Mouse (Mus musculus): ENCODE results near the gene Siah3. TPM values are rescaled to one million over a fixed set of nuclear protein-coding genes. Genes with fewer than 3 reads are reported as not detected.

Gene Siah3
- polyA plus RNA-seq, 1 experiment from 2014 or later, result 5.6 TPM

- H3K4me1 ChIP-seq (ENCODE audit: control insufficient read depth, insufficient read depth, low read length), result peaks cover 3% of the 10 kb centered on the region; the same call in 1 of the 2 replicates
- no peak overlapping the region for H3K27ac ChIP-seq (replicated peaks; ENCODE audit: low read depth, low read length)
- WGBS, result 64% methylated on average over 9 of the region's 9 CpGs
- no peaks in the 10 kb centered on the region for H3K27me3 ChIP-seq (ENCODE audit: control insufficient read depth, insufficient read depth, low read length)
- H3K9ac ChIP-seq (replicated peaks; ENCODE audit: low read length), result no peak overlapping the region
- DNase-seq (peak; percentile 42), ATAC-seq (ENCODE audit: low FRiP score, low TSS enrichment) (0 out of 2 replicates have a peak, but pooled peaks have one; percentile 34)
- no peaks in the 10 kb centered on the region for H3K9me3 ChIP-seq (ENCODE audit: control insufficient read depth, low read length)
- H3K4me2 ChIP-seq (ENCODE audit: low read length), result no peak overlapping the region
- no peaks in the 10 kb centered on the region for H3K36me3 ChIP-seq (ENCODE audit: control insufficient read depth, insufficient read depth, low read length)
- no peak overlapping the region for H3K4me3 ChIP-seq (replicated peaks; ENCODE audit: low read depth, low read length)
Measured at GRCm38 (mm10) chr14:75473061-75473930, 17.5 kb downstream of the Siah3 start.

GRCm38 (mm10) chr14:75475887-75476286 lies 20.1 kb downstream of the Siah3 start:
- H3K9me3 ChIP-seq (ENCODE audit: control insufficient read depth, low read length), result no peaks in the 10 kb centered on the region
- H3K27ac ChIP-seq (replicated peaks; ENCODE audit: low read depth, low read length), result no peak overlapping the region
- H3K4me3 ChIP-seq (replicated peaks; ENCODE audit: low read depth, low read length), result no peak overlapping the region
- no peak overlapping the region for H3K4me2 ChIP-seq (ENCODE audit: low read length)
- ATAC-seq (ENCODE audit: low FRiP score, low TSS enrichment) (no peak), DNase-seq (no peak)
- 95% methylated on average over 2 of the region's 2 CpGs for WGBS
- no peaks in the 10 kb centered on the region for H3K36me3 ChIP-seq (ENCODE audit: control insufficient read depth, insufficient read depth, low read length)
- H3K4me1 ChIP-seq (ENCODE audit: control insufficient read depth, insufficient read depth, low read length), result peaks cover 3% of the 10 kb centered on the region; the same call in 1 of the 2 replicates
- H3K27me3 ChIP-seq (ENCODE audit: control insufficient read depth, insufficient read depth, low read length), result no peaks in the 10 kb centered on the region
- H3K9ac ChIP-seq (replicated peaks; ENCODE audit: low read length), result no peak overlapping the region

- Histone ChIP-seq H3K4me2 (ENCODE audit: low read length) (no peak overlapping the region), H3K27me3 (ENCODE audit: control insufficient read depth, insufficient read depth, low read length) (no peaks in the 10 kb centered on the region), H3K36me3 (ENCODE audit: control insufficient read depth, insufficient read depth, low read length) (no peaks in the 10 kb centered on the region), H3K9me3 (ENCODE audit: control insufficient read depth, low read length) (no peaks in the 10 kb centered on the region), H3K27ac (replicated peaks; ENCODE audit: low read depth, low read length) (peak overlapping the region; percentile 42; the same call in 1 of the 2 replicates), H3K4me1 (ENCODE audit: control insufficient read depth, insufficient read depth, low read length) (no peaks in the 10 kb centered on the region), H3K9ac (replicated peaks; ENCODE audit: low read length) (no peak overlapping the region), H3K4me3 (replicated peaks; ENCODE audit: low read depth, low read length) (no peak overlapping the region)
- DNase-seq, result no peak
- WGBS, result 80% methylated on average over 15 of the region's 15 CpGs
- ATAC-seq (ENCODE audit: low FRiP score, low TSS enrichment), result no peak
Measured at GRCm38 (mm10) chr14:75482231-75483175, 26.7 kb downstream of the Siah3 start.

GRCm38 (mm10) chr14:75483176-75483546 lies 27.4 kb downstream of the Siah3 start:
- Histone ChIP-seq H3K27me3 (ENCODE audit: control insufficient read depth, insufficient read depth, low read length) (no peaks in the 10 kb centered on the region), H3K9ac (replicated peaks; ENCODE audit: low read length) (no peak overlapping the region), H3K4me3 (replicated peaks; ENCODE audit: low read depth, low read length) (no peak overlapping the region), H3K27ac (replicated peaks; ENCODE audit: low read depth, low read length) (no peak overlapping the region), H3K4me2 (ENCODE audit: low read length) (no peak overlapping the region), H3K4me1 (ENCODE audit: control insufficient read depth, insufficient read depth, low read length) (no peaks in the 10 kb centered on the region), H3K36me3 (ENCODE audit: control insufficient read depth, insufficient read depth, low read length) (no peaks in the 10 kb centered on the region), H3K9me3 (ENCODE audit: control insufficient read depth, low read length) (no peaks in the 10 kb centered on the region)
- DNase-seq (peak; percentile 35), ATAC-seq (ENCODE audit: low FRiP score, low TSS enrichment) (no peak; the same call in 1 of the 2 replicates)
- 76% methylated on average over 6 of the region's 6 CpGs for WGBS

GRCm38 (mm10) chr14:75487932-75488331 lies 32.1 kb downstream of the Siah3 start:
- H3K27me3 ChIP-seq (ENCODE audit: control insufficient read depth, insufficient read depth, low read length), result no peaks in the 10 kb centered on the region
- ATAC-seq (ENCODE audit: low FRiP score, low TSS enrichment), result no peak
- 76% methylated on average over 7 of the region's 7 CpGs for WGBS

GRCm38 (mm10) chr14:75493555-75494194 lies 37.9 kb downstream of the Siah3 start:
- H3K27ac ChIP-seq (replicated peaks; ENCODE audit: low read depth, low read length), result no peak overlapping the region
- no peak overlapping the region for H3K9ac ChIP-seq (replicated peaks; ENCODE audit: low read length)
- H3K27me3 ChIP-seq (ENCODE audit: control insufficient read depth, insufficient read depth, low read length), result no peaks in the 10 kb centered on the region
- H3K4me3 ChIP-seq (replicated peaks; ENCODE audit: low read depth, low read length), result no peak overlapping the region
- ATAC-seq (ENCODE audit: low FRiP score, low TSS enrichment) (no peak), DNase-seq (no peak)
- H3K4me1 ChIP-seq (ENCODE audit: control insufficient read depth, insufficient read depth, low read length), result no peaks in the 10 kb centered on the region
- H3K4me2 ChIP-seq (ENCODE audit: low read length), result no peak overlapping the region
- H3K36me3 ChIP-seq (ENCODE audit: control insufficient read depth, insufficient read depth, low read length), result no peaks in the 10 kb centered on the region
- WGBS, result 89% methylated on average over 14 of the region's 14 CpGs
- no peaks in the 10 kb centered on the region for H3K9me3 ChIP-seq (ENCODE audit: control insufficient read depth, low read length)

More at GRCm38 (mm10) chr14:75487932-75488331, 32.1 kb downstream of the Siah3 start:
- no peak overlapping the region for H3K9ac ChIP-seq (replicated peaks; ENCODE audit: low read length)
- no peak overlapping the region for H3K4me2 ChIP-seq (ENCODE audit: low read length)
- no peak overlapping the region for H3K27ac ChIP-seq (replicated peaks; ENCODE audit: low read depth, low read length)
- no peaks in the 10 kb centered on the region for H3K36me3 ChIP-seq (ENCODE audit: control insufficient read depth, insufficient read depth, low read length)
- DNase-seq, result no peak
- no peaks in the 10 kb centered on the region for H3K4me1 ChIP-seq (ENCODE audit: control insufficient read depth, insufficient read depth, low read length)
- H3K4me3 ChIP-seq (replicated peaks; ENCODE audit: low read depth, low read length), result no peak overlapping the region
- H3K9me3 ChIP-seq (ENCODE audit: control insufficient read depth, low read length), result no peaks in the 10 kb centered on the region

GRCm38 (mm10) chr14:75494926-75495325 lies 39.1 kb downstream of the Siah3 start:
- no peak overlapping the region for H3K4me2 ChIP-seq (ENCODE audit: low read length)
- H3K27me3 ChIP-seq (ENCODE audit: control insufficient read depth, insufficient read depth, low read length), result no peaks in the 10 kb centered on the region
- no peak overlapping the region for H3K9ac ChIP-seq (replicated peaks; ENCODE audit: low read length)
- no peak overlapping the region for H3K27ac ChIP-seq (replicated peaks; ENCODE audit: low read depth, low read length)
- no peaks in the 10 kb centered on the region for H3K36me3 ChIP-seq (ENCODE audit: control insufficient read depth, insufficient read depth, low read length)
- H3K4me3 ChIP-seq (replicated peaks; ENCODE audit: low read depth, low read length), result no peak overlapping the region
- H3K4me1 ChIP-seq (ENCODE audit: control insufficient read depth, insufficient read depth, low read length), result no peaks in the 10 kb centered on the region
- ATAC-seq (ENCODE audit: low FRiP score, low TSS enrichment) (no peak), DNase-seq (no peak)
- WGBS, result 25% methylated on average over 6 of the region's 6 CpGs
- H3K9me3 ChIP-seq (ENCODE audit: control insufficient read depth, low read length), result no peaks in the 10 kb centered on the region

- Histone ChIP-seq H3K27ac (replicated peaks; ENCODE audit: low read depth, low read length) (no peak overlapping the region), H3K9ac (replicated peaks; ENCODE audit: low read length) (no peak overlapping the region), H3K4me3 (replicated peaks; ENCODE audit: low read depth, low read length) (no peak overlapping the region), H3K4me2 (ENCODE audit: low read length) (no peak overlapping the region), H3K36me3 (ENCODE audit: control insufficient read depth, insufficient read depth, low read length) (no peaks in the 10 kb centered on the region), H3K27me3 (ENCODE audit: control insufficient read depth, insufficient read depth, low read length) (no peaks in the 10 kb centered on the region), H3K4me1 (ENCODE audit: control insufficient read depth, insufficient read depth, low read length) (peaks cover 8% of the 10 kb centered on the region; the same call in 1 of the 2 replicates), H3K9me3 (ENCODE audit: control insufficient read depth, low read length) (no peaks in the 10 kb centered on the region)
- 15% methylated on average over 3 of the region's 3 CpGs for WGBS
- DNase-seq, result no peak
- ATAC-seq (ENCODE audit: low FRiP score, low TSS enrichment), result no peak
Measured at GRCm38 (mm10) chr14:75501501-75501990, 45.8 kb downstream of the Siah3 start.
